Mouse (Mus musculus): ENCODE measurements around the gene Slc29a2. TPM values are rescaled to one million over a fixed set of nuclear protein-coding genes. Genes with fewer than 3 reads are reported as not detected.

Slc29a2 gene
- polyA plus RNA-seq, 1 experiment from 2014 or later, result 8.2 TPM

- Histone ChIP-seq H3K36me3 (ENCODE audit: control insufficient read depth, insufficient read depth, low read length) (no peaks in the 10 kb centered on the region), H3K27ac (ENCODE audit: low read depth, low read length) (peak overlapping the region; percentile 95), H3K4me2 (peak overlapping the region; percentile 56), H3K27me3 (ENCODE audit: control insufficient read depth, insufficient read depth, low read length) (no peaks in the 10 kb centered on the region), H3K4me1 (ENCODE audit: control insufficient read depth, insufficient read depth, low read length) (peaks cover 11% of the 10 kb centered on the region; the same call in 1 of the 2 replicates), H3K9me3 (replicated peaks; ENCODE audit: control insufficient read depth, low read length) (no peaks in the 10 kb centered on the region), H3K4me3 (ENCODE audit: low read depth, low read length) (no peak overlapping the region), H3K9ac (ENCODE audit: low read depth, low read length) (0 out of 2 replicates have a peak overlapping the region, but pooled peaks have one; percentile 36)
- 15% methylated on average over 12 of the region's 12 CpGs for WGBS (ENCODE audit: insufficient replicate concordance)
- no peak for ATAC-seq (replicated peaks; ENCODE audit: insufficient number of reproducible peaks, low FRiP score, low TSS enrichment)
Measured at GRCm38 (mm10) chr19:5016782-5017181, 6.9 kb upstream of the Slc29a2 start.

DNA sequence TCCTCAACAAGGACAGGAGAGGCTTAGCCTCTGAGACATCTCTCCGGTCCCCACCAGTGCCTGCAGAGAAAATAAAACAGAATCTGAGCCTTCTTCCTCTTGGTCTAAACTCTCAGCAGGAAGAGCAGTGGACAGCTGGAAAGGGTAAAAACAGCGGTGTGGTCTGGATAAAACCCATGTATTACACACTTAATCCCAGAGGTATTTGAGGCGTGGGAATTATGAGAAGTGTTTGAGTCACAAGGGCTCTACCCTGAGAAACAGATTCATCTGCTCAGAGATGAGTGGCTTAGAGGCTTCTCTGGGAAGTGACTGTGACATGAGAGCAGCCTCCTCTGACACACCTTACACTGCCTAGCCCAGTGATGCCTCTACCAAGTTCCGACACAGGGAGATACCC lies 6.0 kb upstream of the Slc29a2 start:
- Histone ChIP-seq H3K36me3 (ENCODE audit: control insufficient read depth, insufficient read depth, low read length) (no peaks in the 10 kb centered on the region), H3K4me3 (ENCODE audit: low read depth, low read length) (no peak overlapping the region), H3K9me3 (replicated peaks; ENCODE audit: control insufficient read depth, low read length) (no peaks in the 10 kb centered on the region), H3K27me3 (ENCODE audit: control insufficient read depth, insufficient read depth, low read length) (no peaks in the 10 kb centered on the region), H3K9ac (ENCODE audit: low read depth, low read length) (no peak overlapping the region), H3K4me1 (ENCODE audit: control insufficient read depth, insufficient read depth, low read length) (peaks cover 11% of the 10 kb centered on the region; the same call in 1 of the 2 replicates), H3K27ac (ENCODE audit: low read depth, low read length) (0 out of 2 replicates have a peak overlapping the region, but pooled peaks have one; percentile 18), H3K4me2 (no peak overlapping the region)
- 74% methylated on average over 4 of the region's 4 CpGs for WGBS (ENCODE audit: insufficient replicate concordance)
- ATAC-seq (replicated peaks; ENCODE audit: insufficient number of reproducible peaks, low FRiP score, low TSS enrichment), result no peak

DNA sequence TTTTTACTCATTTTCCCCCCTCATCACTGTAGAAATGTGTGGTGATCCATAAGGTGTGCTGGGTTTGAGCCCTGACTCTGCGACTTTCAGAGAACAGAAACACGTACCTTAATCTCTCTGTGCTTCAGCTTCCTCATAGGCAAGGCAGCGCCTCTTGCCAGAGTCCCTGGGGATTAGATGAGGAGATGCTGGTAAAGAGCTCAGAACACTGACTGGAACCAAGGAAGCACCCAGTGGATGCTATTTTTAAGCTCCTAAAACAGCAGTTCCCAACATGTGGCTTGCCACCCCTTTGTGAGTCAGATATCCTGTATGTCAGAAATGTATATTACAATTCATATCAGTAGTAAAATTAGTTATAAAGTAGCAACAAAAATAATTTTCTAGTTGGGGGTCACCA lies 5.5 kb upstream of the Slc29a2 start:
- no peak for ATAC-seq (replicated peaks; ENCODE audit: insufficient number of reproducible peaks, low FRiP score, low TSS enrichment)
- Histone ChIP-seq H3K27me3 (ENCODE audit: control insufficient read depth, insufficient read depth, low read length) (no peaks in the 10 kb centered on the region), H3K27ac (ENCODE audit: low read depth, low read length) (no peak overlapping the region), H3K9ac (ENCODE audit: low read depth, low read length) (no peak overlapping the region), H3K9me3 (replicated peaks; ENCODE audit: control insufficient read depth, low read length) (no peaks in the 10 kb centered on the region), H3K4me1 (ENCODE audit: control insufficient read depth, insufficient read depth, low read length) (peaks cover 11% of the 10 kb centered on the region; the same call in 1 of the 2 replicates), H3K4me2 (no peak overlapping the region), H3K4me3 (ENCODE audit: low read depth, low read length) (no peak overlapping the region), H3K36me3 (ENCODE audit: control insufficient read depth, insufficient read depth, low read length) (no peaks in the 10 kb centered on the region)
- WGBS (ENCODE audit: insufficient replicate concordance), result 77% methylated on average over 3 of the region's 3 CpGs

GRCm38 (mm10) chr19:5021416-5021815 lies 2.2 kb upstream of the Slc29a2 start:
- no peaks in the 10 kb centered on the region for H3K9me3 ChIP-seq (replicated peaks; ENCODE audit: control insufficient read depth, low read length)
- peaks cover 4% of the 10 kb centered on the region; the same call in 1 of the 2 replicates for H3K4me1 ChIP-seq (ENCODE audit: control insufficient read depth, insufficient read depth, low read length)
- no peak overlapping the region for H3K4me3 ChIP-seq (ENCODE audit: low read depth, low read length)
- ATAC-seq (replicated peaks; ENCODE audit: insufficient number of reproducible peaks, low FRiP score, low TSS enrichment), result no peak
- H3K9ac ChIP-seq (ENCODE audit: low read depth, low read length), result no peak overlapping the region
- H3K36me3 ChIP-seq (ENCODE audit: control insufficient read depth, insufficient read depth, low read length), result no peaks in the 10 kb centered on the region
- WGBS (ENCODE audit: insufficient replicate concordance), result 81% methylated on average over 2 of the region's 2 CpGs
- H3K4me2 ChIP-seq, result no peak overlapping the region
- no peak overlapping the region for H3K27ac ChIP-seq (ENCODE audit: low read depth, low read length)
- no peaks in the 10 kb centered on the region for H3K27me3 ChIP-seq (ENCODE audit: control insufficient read depth, insufficient read depth, low read length)

DNA sequence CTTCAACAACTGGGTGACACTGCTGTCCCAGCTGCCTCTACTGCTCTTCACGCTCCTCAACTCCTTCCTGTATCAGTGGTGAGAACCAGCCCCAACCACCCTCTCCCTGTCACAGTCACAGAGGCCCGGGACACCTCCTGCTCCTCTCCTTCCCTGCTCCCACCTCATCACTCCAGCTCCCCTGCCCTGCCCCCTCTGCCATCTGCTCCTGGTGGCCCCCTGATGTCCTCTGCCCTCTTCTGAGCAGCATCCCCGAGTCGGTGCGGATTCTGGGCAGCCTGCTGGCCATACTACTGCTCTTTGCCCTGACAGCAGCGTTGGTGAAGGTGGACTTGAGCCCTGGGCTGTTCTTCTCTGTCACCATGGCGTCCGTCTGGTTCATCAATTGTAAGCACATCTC lies 2.5 kb downstream of the Slc29a2 start:
- H3K9me3 ChIP-seq (replicated peaks; ENCODE audit: control insufficient read depth, low read length), result no peaks in the 10 kb centered on the region
- no peak overlapping the region for H3K4me3 ChIP-seq (ENCODE audit: low read depth, low read length)
- H3K27ac ChIP-seq (ENCODE audit: low read depth, low read length), result no peak overlapping the region
- no peak overlapping the region for H3K4me2 ChIP-seq
- ATAC-seq (replicated peaks; ENCODE audit: insufficient number of reproducible peaks, low FRiP score, low TSS enrichment), result no peak
- 0 out of 2 replicates have a peak, but pooled peaks cover 2% of the 10 kb centered on the region for H3K4me1 ChIP-seq (ENCODE audit: control insufficient read depth, insufficient read depth, low read length)
- peaks cover 7% of the 10 kb centered on the region; the same call in 1 of the 2 replicates for H3K36me3 ChIP-seq (ENCODE audit: control insufficient read depth, insufficient read depth, low read length)
- H3K9ac ChIP-seq (ENCODE audit: low read depth, low read length), result no peak overlapping the region
- WGBS (ENCODE audit: insufficient replicate concordance), result 85% methylated on average over 8 of the region's 8 CpGs
- H3K27me3 ChIP-seq (ENCODE audit: control insufficient read depth, insufficient read depth, low read length), result no peaks in the 10 kb centered on the region

- Histone ChIP-seq H3K4me2 (no peak overlapping the region), H3K4me3 (ENCODE audit: low read depth, low read length) (no peak overlapping the region), H3K36me3 (ENCODE audit: control insufficient read depth, insufficient read depth, low read length) (peaks cover 9% of the 10 kb centered on the region; the same call in 1 of the 2 replicates), H3K4me1 (ENCODE audit: control insufficient read depth, insufficient read depth, low read length) (no peaks in the 10 kb centered on the region), H3K27me3 (ENCODE audit: control insufficient read depth, insufficient read depth, low read length) (no peaks in the 10 kb centered on the region), H3K27ac (ENCODE audit: low read depth, low read length) (no peak overlapping the region), H3K9me3 (replicated peaks; ENCODE audit: control insufficient read depth, low read length) (no peaks in the 10 kb centered on the region), H3K9ac (ENCODE audit: low read depth, low read length) (no peak overlapping the region)
- 71% methylated on average over 3 of the region's 3 CpGs for WGBS (ENCODE audit: insufficient replicate concordance)
- ATAC-seq (replicated peaks; ENCODE audit: insufficient number of reproducible peaks, low FRiP score, low TSS enrichment), result no peak
Measured at GRCm38 (mm10) chr19:5032686-5033085, 9.0 kb downstream of the Slc29a2 start.

DNA sequence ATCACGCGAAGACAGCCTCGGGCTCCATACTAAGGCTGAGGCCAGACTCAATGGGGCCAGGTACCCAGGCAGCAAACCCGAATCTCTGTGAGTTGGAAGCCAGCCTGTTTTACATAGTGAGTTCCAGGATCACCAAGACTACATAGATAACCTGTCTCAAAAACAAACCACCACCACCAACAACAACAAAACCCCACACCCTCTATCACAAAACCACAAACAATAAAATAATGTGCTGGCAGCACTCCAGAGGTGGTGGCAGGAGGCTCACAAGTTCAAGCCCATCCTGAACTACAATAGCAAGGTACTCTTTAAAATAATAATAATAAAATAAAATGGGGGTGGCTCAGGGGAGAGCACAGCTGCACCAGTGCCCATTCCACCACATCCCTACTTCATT lies 12.9 kb downstream of the Slc29a2 start:
- Histone ChIP-seq H3K9me3 (replicated peaks; ENCODE audit: control insufficient read depth, low read length) (no peaks in the 10 kb centered on the region), H3K27ac (ENCODE audit: low read depth, low read length) (no peak overlapping the region), H3K4me2 (no peak overlapping the region), H3K9ac (ENCODE audit: low read depth, low read length) (no peak overlapping the region), H3K4me1 (ENCODE audit: control insufficient read depth, insufficient read depth, low read length) (peaks cover 14% of the 10 kb centered on the region), H3K27me3 (ENCODE audit: control insufficient read depth, insufficient read depth, low read length) (no peaks in the 10 kb centered on the region), H3K36me3 (ENCODE audit: control insufficient read depth, insufficient read depth, low read length) (peaks cover under 1% of the 10 kb centered on the region; the same call in 1 of the 2 replicates), H3K4me3 (ENCODE audit: low read depth, low read length) (no peak overlapping the region)
- ATAC-seq (replicated peaks; ENCODE audit: insufficient number of reproducible peaks, low FRiP score, low TSS enrichment), result no peak
- 78% methylated on average over 4 of the region's 4 CpGs for WGBS (ENCODE audit: insufficient replicate concordance)

DNA sequence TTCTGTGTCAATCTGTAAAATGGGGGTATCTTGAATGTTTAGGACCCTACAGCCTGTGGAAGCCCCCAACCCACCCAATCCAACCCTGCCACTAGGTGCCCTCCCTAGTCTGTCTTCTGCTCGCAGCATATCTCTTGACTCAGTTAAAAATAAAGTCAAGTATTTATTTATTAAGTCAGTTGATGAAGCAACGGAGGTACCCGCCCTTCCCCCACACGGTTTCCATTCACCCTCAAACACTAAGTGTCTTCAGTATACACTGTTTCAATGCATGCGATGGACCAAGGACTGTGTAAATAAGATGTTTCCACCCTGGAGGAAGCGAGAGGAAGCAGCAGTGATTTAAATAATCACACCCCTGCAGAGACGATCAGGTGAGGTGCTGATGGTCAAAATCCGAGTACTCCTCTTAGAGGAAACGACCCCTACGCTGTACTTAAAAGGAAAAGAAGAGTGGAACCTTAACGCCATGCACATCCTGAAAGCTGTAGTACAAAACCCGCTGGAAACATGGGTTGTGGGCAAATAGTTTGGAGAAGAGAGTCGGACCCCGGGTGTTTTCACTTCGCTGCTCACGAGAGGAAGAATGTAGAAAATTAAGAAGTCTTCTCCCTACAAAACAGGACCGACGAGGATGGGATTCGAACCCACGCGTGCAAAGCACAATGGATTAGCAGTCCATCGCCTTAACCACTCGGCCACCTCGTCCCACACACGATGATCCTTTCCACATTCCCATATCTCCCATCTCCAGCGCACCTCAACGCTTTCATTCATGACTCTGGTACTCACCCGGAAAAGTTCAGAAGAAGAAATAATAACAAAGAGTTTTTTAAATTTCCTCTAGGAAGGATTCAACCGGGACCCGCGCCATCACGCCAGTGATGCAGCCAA lies 14.3 kb downstream of the Slc29a2 start:
- Histone ChIP-seq H3K4me2 (peak overlapping the region; percentile 95), H3K36me3 (ENCODE audit: control insufficient read depth, insufficient read depth, low read length) (no peaks in the 10 kb centered on the region), H3K9me3 (replicated peaks; ENCODE audit: control insufficient read depth, low read length) (no peaks in the 10 kb centered on the region), H3K4me1 (ENCODE audit: control insufficient read depth, insufficient read depth, low read length) (peaks cover 20% of the 10 kb centered on the region), H3K27ac (ENCODE audit: low read depth, low read length) (0 out of 2 replicates have a peak overlapping the region, but pooled peaks have one; percentile 57), H3K9ac (ENCODE audit: low read depth, low read length) (peak overlapping the region; percentile 88), H3K4me3 (ENCODE audit: low read depth, low read length) (peak overlapping the region; percentile 76), H3K27me3 (ENCODE audit: control insufficient read depth, insufficient read depth, low read length) (no peaks in the 10 kb centered on the region)
- 4% methylated on average over 32 of the region's 32 CpGs for WGBS (ENCODE audit: insufficient replicate concordance)
- 0 out of 2 replicates have a peak, but pooled peaks have one; percentile 19 for ATAC-seq (replicated peaks; ENCODE audit: insufficient number of reproducible peaks, low FRiP score, low TSS enrichment)

Measured in heart, embryonic 11.5 days (tissue).